Comparison of ENCODE assay signal across 18 mouse cellular contexts in genomic region chr14:86773311-86773710, GRCm38 (mm10).
DNase-seq lines count a peak whose midpoint lies in the region; ATAC-seq and TF ChIP-seq lines count a peak whose summit lies in the region.
"Had no signal": no experiment of that assay in that cellular context is flagged by ENCODE, and none has a peak within 500 bp of the region (broad histone marks: within the 10 kb centered on the region; RNA-seq: fewer than 3 reads in every experiment).

No protein-coding gene starts in this region.

- no peak for TF ChIP-seq CTCF in forebrain, postnatal 0 days (IDR thresholded peaks at IDR 0.05; ENCODE audit: low read depth)

- H3K9ac ChIP-seq in midbrain, embryonic 12.5 days (replicated peaks), result no peak overlapping the region
- H3K9ac ChIP-seq in midbrain, embryonic 15.5 days, result no peak overlapping the region
- H3K9ac ChIP-seq in forebrain, postnatal 0 days, result no peak overlapping the region
- H3K9ac ChIP-seq: limb, embryonic 12.5 days; liver, embryonic 14.5 days; stomach, embryonic 15.5 days had no signal

- 0 out of 2 replicates have a peak, but pooled peaks have one; percentile 27 for ATAC-seq in midbrain, embryonic 12.5 days (ENCODE audit: low FRiP score, low read depth)
- ATAC-seq in midbrain, embryonic 15.5 days (replicated peaks), result no peak
- ATAC-seq in forebrain, postnatal 0 days, result peak; percentile 76
- ATAC-seq: inflammation-experienced regulatory T-cells, adult 6 months; lung, postnatal 0 days had no signal

- no peak overlapping the region for H3K4me3 ChIP-seq in midbrain, embryonic 12.5 days
- no peak overlapping the region for H3K4me3 ChIP-seq in midbrain, embryonic 15.5 days
- no peak overlapping the region for H3K4me3 ChIP-seq in forebrain, postnatal 0 days (ENCODE audit: low read depth, low read length)
- H3K4me3 ChIP-seq: limb, embryonic 12.5 days; stomach, embryonic 15.5 days had no signal

- peak; percentile 55 to 78 for DNase-seq in frontal cortex, adult 2 months (ENCODE audit: extremely low spot score in 1 of 2, low spot score in 1 of 2)
- DNase-seq in frontal cortex, postnatal 25 days (ENCODE audit: low spot score in 2 of 2), result no peak
- DNase-seq in forebrain, postnatal 0 days, result peak; percentile 22
- peak; percentile 18 to 58 for DNase-seq in right cerebral cortex, postnatal 36 days (ENCODE audit: low spot score in 2 of 2)
- DNase-seq in urinary bladder, postnatal 36 days (ENCODE audit: low spot score in 2 of 2), result no peak
- DNase-seq: cerebellum, adult 18-20 months; gastrocnemius, postnatal 14 days; heart, postnatal 36 days; kidney, adult 9 months; kidney, postnatal 4 days had no signal

- 92% methylated on average over 2 of the region's 2 CpGs for WGBS in midbrain, embryonic 12.5 days
- 61% methylated on average over 2 of the region's 2 CpGs for WGBS in midbrain, embryonic 15.5 days
- 42% methylated on average over 2 of the region's 2 CpGs for WGBS in forebrain, postnatal 0 days

- no peaks in the 10 kb centered on the region for H3K4me1 ChIP-seq in midbrain, embryonic 12.5 days
- H3K4me1 ChIP-seq in midbrain, embryonic 15.5 days, result no peaks in the 10 kb centered on the region
- no peaks in the 10 kb centered on the region for H3K4me1 ChIP-seq in forebrain, postnatal 0 days (ENCODE audit: insufficient read depth)
- H3K4me1 ChIP-seq: stomach, embryonic 15.5 days had no signal

- no peak overlapping the region for H3K27ac ChIP-seq in midbrain, embryonic 12.5 days (replicated peaks)
- H3K27ac ChIP-seq in midbrain, embryonic 15.5 days, result no peak overlapping the region
- H3K27ac ChIP-seq in forebrain, postnatal 0 days (ENCODE audit: low read depth, low read length), result no peak overlapping the region
- H3K27ac ChIP-seq: limb, embryonic 12.5 days; liver, embryonic 14.5 days; stomach, embryonic 15.5 days had no signal

- no peaks in the 10 kb centered on the region for H3K9me3 ChIP-seq in midbrain, embryonic 12.5 days
- H3K9me3 ChIP-seq in midbrain, embryonic 15.5 days, result no peaks in the 10 kb centered on the region
- no peaks in the 10 kb centered on the region for H3K9me3 ChIP-seq in forebrain, postnatal 0 days (ENCODE audit: low read length)
- H3K9me3 ChIP-seq: limb, embryonic 12.5 days; stomach, embryonic 15.5 days had no signal

- H3K4me2 ChIP-seq in midbrain, embryonic 12.5 days (replicated peaks), result no peak overlapping the region
- no peak overlapping the region for H3K4me2 ChIP-seq in midbrain, embryonic 15.5 days
- H3K4me2 ChIP-seq in forebrain, postnatal 0 days (ENCODE audit: low read depth), result no peak overlapping the region
- H3K4me2 ChIP-seq: heart, embryonic 11.5 days; limb, embryonic 12.5 days; stomach, embryonic 15.5 days had no signal

- no peaks in the 10 kb centered on the region for H3K36me3 ChIP-seq in midbrain, embryonic 12.5 days
- H3K36me3 ChIP-seq in midbrain, embryonic 15.5 days (replicated peaks), result no peaks in the 10 kb centered on the region
- H3K36me3 ChIP-seq in forebrain, postnatal 0 days (ENCODE audit: insufficient read depth), result no peaks in the 10 kb centered on the region
- H3K36me3 ChIP-seq: limb, embryonic 12.5 days; stomach, embryonic 15.5 days had no signal

- no peaks in the 10 kb centered on the region for H3K27me3 ChIP-seq in midbrain, embryonic 12.5 days
- H3K27me3 ChIP-seq in midbrain, embryonic 15.5 days (replicated peaks), result no peaks in the 10 kb centered on the region
- H3K27me3 ChIP-seq in forebrain, postnatal 0 days (ENCODE audit: insufficient read depth, low read length), result no peaks in the 10 kb centered on the region
- H3K27me3 ChIP-seq: limb, embryonic 12.5 days; stomach, embryonic 15.5 days had no signal

Comparison
In these comparisons a context has a peak if more than half of its experiments do, and no peak if none do; other contexts are left out.
1. DNase-seq: peak in frontal cortex, adult 2 months (2 of 2), forebrain, postnatal 0 days (single experiment) and right cerebral cortex, postnatal 36 days (2 of 2); none in frontal cortex, postnatal 25 days (0 of 2) and urinary bladder, postnatal 36 days (0 of 2).